Mouse (Mus musculus) stomach, postnatal 0 days (tissue): ENCODE results near the gene Gm36176.

Experiments
- CTCF ChIP-seq: IDR thresholded peaks from 2 replicates; pipeline ENCODE4 v1.5.1; 2016; ENCODE audit warnings: antibody characterized with exemption, low read depth, mild to moderate bottlenecking, moderate library complexity
- EP300 ChIP-seq: optimal IDR thresholded peaks from 2 replicates; pipeline ENCODE3; 2016; ENCODE audit warnings: antibody characterized with exemption

- TF ChIP-seq CTCF (no peak), EP300 (no peak)
These were observed 23.0 kb downstream of the Gm36176 start for GRCm38 (mm10) chr10:77869651-77870050.
